Mouse (Mus musculus) T-helper 1 cell (primary cell): Measurements from ENCODE around the gene Apbb2.

Experiments used
- in situ Hi-C: fragments of 300-600 bp; cut with MboI, MseI; formaldehyde crosslinking; loops from one replicate; pipeline ENCODE4 v1.15.1; 2025; ENCODE audit warnings: high pct_unique_total_duplicates

Apbb2 gene

GRCm38 (mm10) chr5:66518411-66519006 is 100.1 kb downstream of the Apbb2 start:
- in situ Hi-C loops = no loop called here

- in situ Hi-C loops = no loop called here
These were observed 101.1 kb downstream of the Apbb2 start for GRCm38 (mm10) chr5:66517503-66517902.

GRCm38 (mm10) chr5:66516311-66516710 is 102.3 kb downstream of the Apbb2 start:
- in situ Hi-C loops = no loop called here

- in situ Hi-C loops = no loop called here
These were observed 103.3 kb downstream of the Apbb2 start for GRCm38 (mm10) chr5:66515271-66515670.

- in situ Hi-C loops = no loop called here
These were observed 103.9 kb downstream of the Apbb2 start for GRCm38 (mm10) chr5:66514659-66515058.

- in situ Hi-C loops = no loop called here
These were observed 105.2 kb downstream of the Apbb2 start for GRCm38 (mm10) chr5:66513412-66513811.

- in situ Hi-C loops = no loop called here
These were observed 106.1 kb downstream of the Apbb2 start for GRCm38 (mm10) chr5:66512519-66512918.

- in situ Hi-C loops = no loop called here
These were observed 107.9 kb downstream of the Apbb2 start for GRCm38 (mm10) chr5:66510716-66511115.

- in situ Hi-C loops = no loop called here
These were observed 109.4 kb downstream of the Apbb2 start for GRCm38 (mm10) chr5:66509151-66509550.

GRCm38 (mm10) chr5:66505578-66505977 is 113.0 kb downstream of the Apbb2 start:
- in situ Hi-C loops = no loop called here

- in situ Hi-C loops = no loop called here
These were observed 113.5 kb downstream of the Apbb2 start for GRCm38 (mm10) chr5:66505071-66505470.

- in situ Hi-C loops = no loop called here
These were observed 114.2 kb downstream of the Apbb2 start for GRCm38 (mm10) chr5:66504434-66504747.

GRCm38 (mm10) chr5:66503557-66504433 is 114.8 kb downstream of the Apbb2 start:
- in situ Hi-C loops = no loop called here

- in situ Hi-C loops = no loop called here
These were observed 115.6 kb downstream of the Apbb2 start for GRCm38 (mm10) chr5:66503033-66503432.

GRCm38 (mm10) chr5:66499621-66500020 is 119.0 kb downstream of the Apbb2 start:
- in situ Hi-C loops = no loop called here

- in situ Hi-C loops = no loop called here
These were observed 120.4 kb downstream of the Apbb2 start for GRCm38 (mm10) chr5:66498140-66498539.

- in situ Hi-C loops = no loop called here
These were observed 121.0 kb downstream of the Apbb2 start for GRCm38 (mm10) chr5:66497479-66498087.

- in situ Hi-C loops = no loop called here
These were observed 121.7 kb downstream of the Apbb2 start for GRCm38 (mm10) chr5:66496881-66497360.

- in situ Hi-C loops = no loop called here
These were observed 123.9 kb downstream of the Apbb2 start for GRCm38 (mm10) chr5:66494651-66495050.

- in situ Hi-C loops = no loop called here
These were observed 126.0 kb downstream of the Apbb2 start for GRCm38 (mm10) chr5:66492563-66492960.

GRCm38 (mm10) chr5:66491907-66492562 is 126.5 kb downstream of the Apbb2 start:
- in situ Hi-C loops = no loop called here

- in situ Hi-C loops = no loop called here
These were observed 132.6 kb downstream of the Apbb2 start for GRCm38 (mm10) chr5:66486028-66486427.
